Mouse (Mus musculus): ENCODE data around the gene Jak3.

GRCm38 (mm10) chr8:71638321-71638720, 37.8 kb upstream of the Jak3 start:
- no peak for TF ChIP-seq EP300 (IDR thresholded peaks at IDR 0.05; ENCODE audit: low read depth)
- no peak for TF ChIP-seq CTCF (IDR thresholded peaks at IDR 0.05; ENCODE audit: low read depth)
